Mouse (Mus musculus) embryonic fibroblast, embryonic 13.5 days (primary cell): ENCODE measurements around the gene Fbxw14.

Source experiments
- CTCF ChIP-seq: IDR thresholded peaks from 2 replicates; pipeline ENCODE4 v1.5.1; 2011; ENCODE audit warnings: mild to moderate bottlenecking, control low read depth, low read length, moderate library complexity, borderline replicate concordance; ENCODE audit not compliant: insufficient read depth
- POLR2A ChIP-seq: IDR thresholded peaks from 2 replicates; pipeline ENCODE4 v1.6.1; 2011; ENCODE audit warnings: low read depth, mild to moderate bottlenecking, control low read depth, low read length, moderate library complexity

GRCm38 (mm10) chr9:109234654-109235053 is 52.8 kb downstream of the Fbxw14 start, which contains the start of gene Fbxw20:
- no peak for TF ChIP-seq CTCF
- no peak for TF ChIP-seq POLR2A
